Mouse (Mus musculus): ENCODE data around the gene Gas7. TPM values are rescaled to one million over a fixed set of nuclear protein-coding genes. Genes with fewer than 3 reads are reported as not detected.

Gene Gas7
- polyA plus RNA-seq, 1 experiment from 2014 or later: 15.7 TPM

DNA sequence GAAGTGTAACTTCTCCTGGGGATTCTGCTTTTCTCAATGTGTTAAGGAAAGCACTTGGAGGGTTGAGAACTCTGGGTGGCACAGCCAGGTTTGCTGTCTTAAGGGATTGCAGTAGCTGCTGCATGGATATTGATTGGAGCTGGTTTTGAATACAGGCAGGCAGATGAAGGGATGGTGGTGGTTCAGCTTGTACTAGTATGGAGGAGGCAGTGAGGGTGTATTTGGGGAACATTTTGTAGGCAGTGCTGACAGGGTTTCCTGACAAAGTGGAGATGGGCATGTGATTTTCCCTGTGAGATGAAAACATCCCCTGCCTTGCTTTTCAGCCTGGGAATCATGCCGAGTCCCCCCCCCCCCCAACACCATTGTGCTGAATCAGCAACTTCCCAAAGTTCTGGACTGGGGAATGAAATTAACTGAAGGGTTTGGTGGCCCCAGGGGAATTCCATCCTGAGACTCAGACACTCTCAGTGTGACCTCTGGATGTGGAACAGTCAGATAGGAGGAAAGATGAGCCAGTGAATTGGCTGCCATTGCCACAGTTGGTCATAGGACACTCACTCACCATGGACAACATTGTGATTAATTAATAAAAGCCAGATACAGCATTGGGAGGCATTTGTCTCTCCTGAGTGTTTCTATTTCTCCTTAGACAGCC lies 54.1 kb downstream of the Gas7 start:
- no peak for DNase-seq
- Histone ChIP-seq H3K27ac (replicated peaks; ENCODE audit: low read depth, low read length) (no peak overlapping the region), H3K4me3 (replicated peaks; ENCODE audit: low read depth, low read length) (no peak overlapping the region), H3K9ac (replicated peaks; ENCODE audit: low read length) (no peak overlapping the region), H3K36me3 (ENCODE audit: control insufficient read depth, insufficient read depth, low read length) (no peaks in the 10 kb centered on the region), H3K4me1 (ENCODE audit: control insufficient read depth, insufficient read depth, low read length) (no peaks in the 10 kb centered on the region), H3K4me2 (ENCODE audit: low read length) (no peak overlapping the region), H3K27me3 (ENCODE audit: control insufficient read depth, insufficient read depth, low read length) (no peaks in the 10 kb centered on the region), H3K9me3 (ENCODE audit: control insufficient read depth, low read length) (no peaks in the 10 kb centered on the region)
- WGBS: 86% methylated on average over 1 of the region's 1 CpGs
- ATAC-seq (ENCODE audit: low FRiP score, low TSS enrichment): no peak

DNA sequence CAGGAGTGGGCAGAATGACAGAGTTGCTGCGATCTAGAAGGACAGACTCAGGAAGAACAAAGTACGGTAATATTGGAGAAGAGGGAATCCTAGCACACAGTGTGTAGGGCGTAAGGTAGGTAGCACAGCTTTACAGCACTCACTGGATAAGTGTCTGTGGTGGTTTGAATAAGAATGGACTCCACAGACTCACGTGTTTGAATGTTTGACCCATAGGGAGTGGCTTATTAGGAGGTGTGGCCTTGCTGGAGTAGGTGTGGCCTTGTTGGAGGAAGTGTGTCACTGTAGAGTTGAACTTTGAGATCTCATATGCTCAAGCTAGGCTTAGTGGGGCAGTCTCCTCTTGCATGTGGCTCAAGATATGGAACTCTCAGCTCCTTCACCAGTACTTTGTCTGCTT lies 55.6 kb downstream of the Gas7 start:
- H3K36me3 ChIP-seq (ENCODE audit: control insufficient read depth, insufficient read depth, low read length): no peaks in the 10 kb centered on the region
- H3K9me3 ChIP-seq (ENCODE audit: control insufficient read depth, low read length): no peaks in the 10 kb centered on the region
- ATAC-seq (ENCODE audit: low FRiP score, low TSS enrichment) (no peak), DNase-seq (no peak)
- H3K27ac ChIP-seq (replicated peaks; ENCODE audit: low read depth, low read length): no peak overlapping the region
- no peaks in the 10 kb centered on the region for H3K27me3 ChIP-seq (ENCODE audit: control insufficient read depth, insufficient read depth, low read length)
- 84% methylated on average over 4 of the region's 4 CpGs for WGBS
- no peak overlapping the region for H3K4me2 ChIP-seq (ENCODE audit: low read length)
- H3K4me1 ChIP-seq (ENCODE audit: control insufficient read depth, insufficient read depth, low read length): no peaks in the 10 kb centered on the region
- H3K4me3 ChIP-seq (replicated peaks; ENCODE audit: low read depth, low read length): no peak overlapping the region
- H3K9ac ChIP-seq (replicated peaks; ENCODE audit: low read length): no peak overlapping the region

DNA sequence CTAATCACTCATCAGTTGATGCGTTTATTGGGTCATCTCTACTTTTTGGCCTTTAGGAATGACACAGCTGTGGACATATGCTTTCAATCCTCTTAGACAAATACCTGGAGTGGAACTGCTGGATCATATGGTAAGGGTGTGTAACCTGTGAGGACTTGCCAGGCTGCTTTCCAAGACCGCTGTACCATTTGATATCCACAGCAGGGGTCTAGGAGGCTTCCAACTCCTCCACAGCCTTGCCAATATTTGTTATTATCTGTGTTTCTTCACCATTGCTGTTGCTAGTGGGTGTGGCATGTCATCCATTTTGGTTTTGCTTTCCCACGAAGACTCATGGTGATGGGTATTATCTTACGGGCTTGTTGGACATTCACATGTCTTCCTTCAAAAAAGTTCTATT lies 57.8 kb downstream of the Gas7 start:
- Histone ChIP-seq H3K9ac (replicated peaks; ENCODE audit: low read length) (no peak overlapping the region), H3K27me3 (ENCODE audit: control insufficient read depth, insufficient read depth, low read length) (no peaks in the 10 kb centered on the region), H3K36me3 (ENCODE audit: control insufficient read depth, insufficient read depth, low read length) (no peaks in the 10 kb centered on the region), H3K27ac (replicated peaks; ENCODE audit: low read depth, low read length) (no peak overlapping the region), H3K4me3 (replicated peaks; ENCODE audit: low read depth, low read length) (no peak overlapping the region), H3K4me2 (ENCODE audit: low read length) (no peak overlapping the region), H3K4me1 (ENCODE audit: control insufficient read depth, insufficient read depth, low read length) (no peaks in the 10 kb centered on the region), H3K9me3 (ENCODE audit: control insufficient read depth, low read length) (no peaks in the 10 kb centered on the region)
- no peak for ATAC-seq (ENCODE audit: low FRiP score, low TSS enrichment)
- no peak for DNase-seq
- WGBS: 96% methylated on average over 4 of the region's 4 CpGs

DNA sequence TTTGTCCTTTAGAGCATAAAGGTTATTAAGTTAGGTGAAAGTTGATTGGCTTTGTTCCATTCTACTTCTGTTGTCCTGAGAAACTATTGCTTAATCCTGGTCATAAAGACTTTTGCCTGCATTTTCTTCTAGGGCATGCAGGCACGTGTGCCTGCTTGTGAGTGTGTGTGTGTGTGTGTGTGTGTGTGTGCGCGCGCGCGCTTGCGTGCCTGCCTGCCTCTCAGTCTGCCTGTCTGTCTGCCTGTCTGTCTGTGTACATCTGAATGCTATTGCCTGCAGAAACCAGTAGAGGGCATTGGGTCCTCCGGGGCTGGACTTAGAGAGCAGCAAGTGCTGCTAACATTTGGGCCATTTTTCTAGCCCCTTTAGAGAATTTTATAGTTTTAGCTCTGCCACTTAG lies 59.2 kb downstream of the Gas7 start:
- H3K4me3 ChIP-seq (replicated peaks; ENCODE audit: low read depth, low read length): no peak overlapping the region
- no peaks in the 10 kb centered on the region for H3K4me1 ChIP-seq (ENCODE audit: control insufficient read depth, insufficient read depth, low read length)
- H3K9ac ChIP-seq (replicated peaks; ENCODE audit: low read length): no peak overlapping the region
- DNase-seq: peak; percentile 31
- ATAC-seq (ENCODE audit: low FRiP score, low TSS enrichment): no peak
- no peaks in the 10 kb centered on the region for H3K27me3 ChIP-seq (ENCODE audit: control insufficient read depth, insufficient read depth, low read length)
- no peak overlapping the region for H3K4me2 ChIP-seq (ENCODE audit: low read length)
- WGBS: 88% methylated on average over 8 of the region's 8 CpGs
- no peak overlapping the region for H3K27ac ChIP-seq (replicated peaks; ENCODE audit: low read depth, low read length)
- H3K36me3 ChIP-seq (ENCODE audit: control insufficient read depth, insufficient read depth, low read length): no peaks in the 10 kb centered on the region
- H3K9me3 ChIP-seq (ENCODE audit: control insufficient read depth, low read length): no peaks in the 10 kb centered on the region

DNA sequence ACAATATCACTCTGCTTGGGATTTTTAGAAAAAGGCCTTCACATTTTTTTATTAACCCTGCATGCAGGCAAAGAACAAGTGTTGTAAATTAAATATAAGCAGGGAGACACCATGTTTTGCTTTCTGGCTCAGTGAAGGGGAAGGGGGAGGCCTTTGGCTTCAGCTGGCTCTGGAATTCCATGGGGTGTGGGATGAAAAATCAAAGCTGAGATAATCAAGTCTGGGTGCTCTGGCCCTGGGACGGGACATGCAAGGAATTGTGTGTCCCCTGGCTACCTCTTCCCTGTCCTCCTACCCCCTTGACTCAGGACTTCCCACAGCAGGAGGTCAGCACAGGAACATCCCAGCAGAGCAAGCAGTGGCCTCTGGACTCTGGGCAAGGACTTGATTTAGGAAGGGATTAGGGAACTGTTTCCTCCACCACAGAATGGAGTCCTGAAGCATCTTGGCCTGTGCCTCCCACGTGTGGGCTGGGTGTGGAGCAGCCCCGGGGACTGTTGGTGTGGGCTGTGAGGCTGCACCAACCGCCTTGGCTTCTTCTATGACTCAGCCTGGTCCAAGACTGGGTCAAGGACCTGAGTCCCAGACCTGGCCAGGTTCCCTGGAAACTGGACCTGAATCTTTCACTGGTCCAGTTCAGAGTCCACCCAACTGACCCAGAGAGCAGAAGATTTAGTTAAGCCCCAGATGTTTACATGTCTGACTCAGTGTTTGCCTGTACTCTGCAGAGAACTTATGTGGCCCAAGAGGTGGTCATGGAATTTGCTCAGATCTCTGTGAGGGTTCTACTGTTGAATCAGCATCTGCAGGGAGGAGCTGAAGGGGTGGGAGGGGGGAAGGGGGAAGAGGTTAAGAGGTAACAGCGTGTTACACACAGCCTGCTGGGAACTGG lies 60.0 kb downstream of the Gas7 start:
- Histone ChIP-seq H3K27ac (replicated peaks; ENCODE audit: low read depth, low read length) (no peak overlapping the region), H3K36me3 (ENCODE audit: control insufficient read depth, insufficient read depth, low read length) (no peaks in the 10 kb centered on the region)
- no peak for DNase-seq

DNA sequence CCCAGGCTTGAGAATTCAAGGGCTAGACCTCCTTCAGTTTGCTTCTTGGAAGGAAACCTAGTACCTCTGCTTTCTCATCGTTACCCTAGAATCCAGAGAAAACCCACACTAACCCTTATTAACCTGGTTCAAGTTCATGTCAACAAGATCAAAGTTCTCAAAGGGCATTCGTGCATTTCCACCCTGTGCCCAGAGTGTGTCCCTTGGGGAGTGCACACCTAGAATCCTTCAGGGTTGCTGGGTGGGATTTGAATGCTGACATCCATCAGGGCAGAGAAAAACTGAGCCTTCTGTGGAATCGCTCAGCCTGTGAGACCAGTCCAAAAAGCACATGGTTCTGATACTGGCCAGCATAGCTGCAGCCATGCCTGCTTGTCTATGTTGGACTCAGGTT lies 60.7 kb downstream of the Gas7 start:
- Histone ChIP-seq H3K9me3 (ENCODE audit: control insufficient read depth, low read length) (no peaks in the 10 kb centered on the region), H3K27ac (replicated peaks; ENCODE audit: low read depth, low read length) (no peak overlapping the region), H3K9ac (replicated peaks; ENCODE audit: low read length) (no peak overlapping the region), H3K27me3 (ENCODE audit: control insufficient read depth, insufficient read depth, low read length) (no peaks in the 10 kb centered on the region), H3K4me3 (replicated peaks; ENCODE audit: low read depth, low read length) (no peak overlapping the region), H3K4me1 (ENCODE audit: control insufficient read depth, insufficient read depth, low read length) (no peaks in the 10 kb centered on the region), H3K36me3 (ENCODE audit: control insufficient read depth, insufficient read depth, low read length) (no peaks in the 10 kb centered on the region), H3K4me2 (ENCODE audit: low read length) (no peak overlapping the region)
- ATAC-seq (ENCODE audit: low FRiP score, low TSS enrichment): no peak
- no peak for DNase-seq
- 75% methylated on average over 3 of the region's 3 CpGs for WGBS

More for the DNA sequence above, 60.0 kb downstream of the Gas7 start:
- H3K4me2 ChIP-seq (ENCODE audit: low read length): no peak overlapping the region
- 49% methylated on average over 5 of the region's 5 CpGs for WGBS
- no peak overlapping the region for H3K4me3 ChIP-seq (replicated peaks; ENCODE audit: low read depth, low read length)
- H3K27me3 ChIP-seq (ENCODE audit: control insufficient read depth, insufficient read depth, low read length): no peaks in the 10 kb centered on the region
- ATAC-seq (ENCODE audit: low FRiP score, low TSS enrichment): no peak
- no peaks in the 10 kb centered on the region for H3K9me3 ChIP-seq (ENCODE audit: control insufficient read depth, low read length)
- H3K4me1 ChIP-seq (ENCODE audit: control insufficient read depth, insufficient read depth, low read length): no peaks in the 10 kb centered on the region
- no peak overlapping the region for H3K9ac ChIP-seq (replicated peaks; ENCODE audit: low read length)

DNA sequence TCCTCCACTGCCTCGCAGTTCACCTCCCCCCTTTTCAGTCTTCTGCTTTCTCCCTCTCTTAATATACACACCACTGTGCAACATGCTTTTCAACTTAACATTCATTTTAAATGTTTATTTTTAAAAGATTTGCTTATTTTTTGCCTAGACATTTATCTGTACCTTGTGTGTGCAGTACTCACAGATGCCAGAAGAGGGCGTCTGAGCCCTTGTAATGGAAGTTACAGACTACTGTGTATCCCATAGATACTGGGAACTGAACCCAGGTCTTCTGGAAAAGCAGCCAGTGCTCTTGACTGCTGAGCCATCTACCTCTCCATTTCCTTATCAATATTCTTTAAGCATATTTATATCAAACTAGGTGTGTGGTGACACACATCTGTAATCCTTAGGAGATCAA lies 62.5 kb downstream of the Gas7 start:
- Histone ChIP-seq H3K4me3 (replicated peaks; ENCODE audit: low read depth, low read length) (no peak overlapping the region), H3K4me1 (ENCODE audit: control insufficient read depth, insufficient read depth, low read length) (no peaks in the 10 kb centered on the region), H3K36me3 (ENCODE audit: control insufficient read depth, insufficient read depth, low read length) (no peaks in the 10 kb centered on the region), H3K9me3 (ENCODE audit: control insufficient read depth, low read length) (no peaks in the 10 kb centered on the region), H3K9ac (replicated peaks; ENCODE audit: low read length) (no peak overlapping the region), H3K27me3 (ENCODE audit: control insufficient read depth, insufficient read depth, low read length) (no peaks in the 10 kb centered on the region), H3K27ac (replicated peaks; ENCODE audit: low read depth, low read length) (no peak overlapping the region), H3K4me2 (ENCODE audit: low read length) (no peak overlapping the region)
- 71% methylated on average over 2 of the region's 2 CpGs for WGBS
- no peak for ATAC-seq (ENCODE audit: low FRiP score, low TSS enrichment)
- no peak for DNase-seq

DNA sequence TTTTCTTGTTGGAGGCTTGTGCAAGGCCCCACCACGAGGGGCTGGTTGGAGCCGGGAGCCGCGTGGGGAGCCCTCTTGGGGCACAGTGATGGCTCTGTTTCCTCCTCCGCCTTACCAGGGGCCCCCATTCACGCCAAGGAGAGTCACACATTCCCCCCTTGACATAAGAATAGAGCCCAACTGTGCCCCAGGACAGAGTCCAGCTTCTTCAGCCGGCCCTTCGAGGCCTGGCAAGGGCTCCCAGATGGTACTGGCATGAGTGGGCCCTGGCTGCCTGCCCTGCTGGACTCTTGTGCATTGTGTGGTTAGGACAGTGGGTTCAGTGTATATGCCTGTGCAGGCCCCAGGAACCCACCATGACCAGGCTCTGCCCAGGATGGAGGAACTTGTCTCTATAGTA lies 63.7 kb downstream of the Gas7 start:
- Histone ChIP-seq H3K9me3 (ENCODE audit: control insufficient read depth, low read length) (no peaks in the 10 kb centered on the region), H3K27me3 (ENCODE audit: control insufficient read depth, insufficient read depth, low read length) (no peaks in the 10 kb centered on the region), H3K4me1 (ENCODE audit: control insufficient read depth, insufficient read depth, low read length) (0 out of 2 replicates have a peak, but pooled peaks cover 3% of the 10 kb centered on the region), H3K4me3 (replicated peaks; ENCODE audit: low read depth, low read length) (no peak overlapping the region), H3K36me3 (ENCODE audit: control insufficient read depth, insufficient read depth, low read length) (no peaks in the 10 kb centered on the region), H3K4me2 (ENCODE audit: low read length) (no peak overlapping the region), H3K9ac (replicated peaks; ENCODE audit: low read length) (no peak overlapping the region), H3K27ac (replicated peaks; ENCODE audit: low read depth, low read length) (no peak overlapping the region)
- DNase-seq: no peak
- ATAC-seq (ENCODE audit: low FRiP score, low TSS enrichment): no peak
- 88% methylated on average over 8 of the region's 8 CpGs for WGBS

DNA sequence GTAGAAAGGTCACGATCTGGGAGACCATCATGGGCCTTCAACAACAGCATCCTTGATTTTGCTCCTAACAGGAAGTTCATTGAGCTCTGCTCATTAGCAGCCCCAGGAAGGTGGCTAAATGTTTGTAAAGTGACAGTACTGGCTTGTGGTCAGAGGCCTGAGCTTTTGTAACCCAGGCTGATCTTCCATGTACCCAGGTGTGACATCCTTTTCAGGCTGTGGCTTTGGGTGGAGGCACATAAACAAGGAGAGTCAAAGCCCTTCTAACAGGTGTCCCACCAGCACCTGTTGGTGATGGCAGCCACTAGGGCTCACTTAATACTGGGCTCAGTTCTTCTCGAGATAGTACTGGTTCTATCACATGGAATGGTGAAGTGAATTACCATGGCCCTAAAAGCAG lies 67.4 kb downstream of the Gas7 start:
- Histone ChIP-seq H3K4me3 (replicated peaks; ENCODE audit: low read depth, low read length) (no peak overlapping the region), H3K9ac (replicated peaks; ENCODE audit: low read length) (no peak overlapping the region), H3K4me2 (ENCODE audit: low read length) (no peak overlapping the region), H3K27ac (replicated peaks; ENCODE audit: low read depth, low read length) (no peak overlapping the region), H3K4me1 (ENCODE audit: control insufficient read depth, insufficient read depth, low read length) (0 out of 2 replicates have a peak, but pooled peaks cover 3% of the 10 kb centered on the region), H3K36me3 (ENCODE audit: control insufficient read depth, insufficient read depth, low read length) (no peaks in the 10 kb centered on the region), H3K9me3 (ENCODE audit: control insufficient read depth, low read length) (no peaks in the 10 kb centered on the region), H3K27me3 (ENCODE audit: control insufficient read depth, insufficient read depth, low read length) (no peaks in the 10 kb centered on the region)
- 90% methylated on average over 2 of the region's 2 CpGs for whole genome bisulfite sequencing
- DNase-seq (no peak), ATAC-seq (ENCODE audit: low FRiP score, low TSS enrichment) (no peak)

All from midbrain, embryonic 14.5 days (tissue).